Mouse (Mus musculus) mesoderm, embryonic 11.5 days (tissue): ENCODE measurements around the gene Gm14459.
"Not testable (repeated sequence)": the region's sequence is repeated elsewhere in the genome, so short reads cannot be mapped to it uniquely, and the experiment has no call there.

Source experiments
- DNase-seq: peaks from one replicate; pipeline ENCODE4 v3.0.0-alpha.2; 2012; ENCODE audit warnings: low read depth, low spot score

Gene Gm14459

GRCm38 (mm10) chrX:8524854-8525253 is at the start of gene Gm14459:
Gene Gm14459, minus strand, starts transcription at chrX:8524954.
- no peak for DNase-seq

GRCm38 (mm10) chrX:8548155-8548554 is 23.4 kb upstream of the Gm14459 start, which contains the start of gene Ssxb6:
Gene Ssxb6, minus strand, starts transcription at chrX:8548255.
- DNase-seq: not testable (repeated sequence)
